Mouse (Mus musculus) CD8-positive naive resting alpha-beta T cell, adult 2 months (primary cell): ENCODE results near the gene Ifrd2.

Experiments
- DNase-seq, 2 experiments: peaks; one replicate each; pipeline ENCODE4 v3.0.0; 2022; ENCODE audit warnings: low read depth in 2 of 2, low spot score in 2 of 2

Gene Ifrd2

DNA sequence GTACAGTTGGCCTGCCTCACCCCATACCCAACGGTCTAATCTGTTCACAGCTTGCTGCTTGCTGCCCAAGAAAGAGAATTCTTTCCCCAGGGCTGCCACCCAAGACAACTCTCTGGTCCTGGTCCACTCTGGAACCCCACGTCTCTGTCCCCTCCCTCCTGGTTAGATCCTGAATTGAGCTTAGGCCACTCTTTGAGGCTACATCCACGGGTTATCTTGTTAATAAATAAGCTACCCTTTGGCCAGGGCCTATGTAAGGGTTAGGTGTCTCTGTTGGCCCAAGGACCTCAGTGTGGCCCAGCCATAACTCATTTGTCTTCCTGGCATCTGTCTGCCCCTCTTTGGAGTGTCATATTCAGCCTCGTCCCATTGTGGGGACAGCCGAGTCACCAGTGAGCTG is 10.9 kb downstream of the Ifrd2 start:
- DNase-seq = no peak

DNA sequence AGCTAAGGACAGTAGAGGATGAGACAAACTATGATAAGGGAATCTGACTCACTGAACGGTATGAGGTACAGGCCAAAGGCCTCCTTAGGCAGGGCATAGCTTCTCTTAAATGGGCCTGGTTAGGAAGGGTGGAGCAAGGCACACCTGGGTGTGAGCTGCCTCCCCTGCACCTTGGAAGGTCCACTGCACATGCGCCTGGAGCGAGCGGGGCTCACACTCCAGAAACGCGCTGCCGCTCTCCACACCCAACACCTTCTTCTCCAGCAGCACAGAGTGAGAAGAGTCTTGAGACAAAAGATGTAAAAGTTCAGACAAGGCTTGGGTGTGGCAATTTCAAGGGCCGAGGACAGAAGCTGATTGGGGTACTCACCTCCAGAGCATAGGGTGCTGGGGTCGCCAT is 12.0 kb downstream of the Ifrd2 start:
- no peak for DNase-seq

DNA sequence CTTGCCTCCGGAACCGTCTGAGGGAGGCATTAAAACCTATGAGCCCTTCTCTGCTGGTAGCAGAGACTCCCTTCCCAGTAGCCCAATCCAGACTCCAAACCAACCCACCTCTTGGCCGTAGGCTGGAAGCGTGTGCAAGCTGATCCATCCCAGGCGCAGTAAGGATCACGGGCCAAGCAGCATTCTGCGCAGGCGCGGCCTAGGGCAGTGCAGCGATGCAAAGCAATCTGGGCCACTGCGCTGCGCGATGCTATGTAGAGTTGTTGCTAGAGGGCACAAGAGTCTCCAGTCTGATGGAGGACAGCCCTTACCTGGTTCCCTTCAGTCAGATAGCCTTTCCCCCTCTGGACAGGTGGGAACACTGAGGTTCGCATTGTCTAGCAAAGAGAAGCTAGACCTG is 12.4 kb downstream of the Ifrd2 start:
- no peak for DNase-seq

DNA sequence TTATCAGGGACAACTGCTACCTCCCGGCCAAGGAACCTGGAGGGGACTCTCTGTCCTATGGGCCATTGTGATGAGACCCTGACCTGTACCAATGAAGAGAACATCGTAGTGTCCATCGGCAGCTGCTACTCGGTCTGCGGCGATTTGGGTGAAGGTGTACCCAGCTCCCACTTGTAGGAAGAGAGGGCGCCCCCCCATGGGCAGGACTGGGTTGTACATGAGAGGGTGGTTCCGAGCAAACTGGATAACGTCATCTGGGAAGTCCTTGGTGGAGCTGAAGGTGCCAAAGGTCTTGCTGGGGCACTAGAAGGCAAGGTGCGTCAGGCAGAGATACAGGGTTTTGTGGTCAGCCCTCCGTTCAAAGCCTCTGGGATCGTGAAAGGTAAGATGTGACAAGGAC is 13.3 kb downstream of the Ifrd2 start:
- DNase-seq = no peak

DNA sequence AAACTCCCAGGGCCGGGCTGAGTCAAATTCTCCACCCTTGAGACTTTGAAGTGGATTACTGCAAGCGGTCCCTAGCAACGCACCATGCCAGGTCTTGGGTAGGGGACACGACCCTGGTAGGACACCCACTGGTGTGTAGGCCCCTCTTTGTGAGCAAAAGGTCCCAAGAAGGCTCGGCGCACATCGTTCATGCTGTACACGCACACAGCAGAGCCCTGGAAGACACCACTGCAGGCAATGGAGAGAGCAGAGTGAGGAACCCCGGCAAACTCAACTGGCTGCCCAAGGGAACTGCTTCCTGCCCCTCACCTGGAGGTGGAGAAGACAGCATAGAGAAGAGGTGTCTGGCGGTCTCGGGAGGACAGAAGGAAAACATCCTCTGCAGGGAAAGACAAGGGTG is 13.8 kb downstream of the Ifrd2 start:
- no peak for DNase-seq

DNA sequence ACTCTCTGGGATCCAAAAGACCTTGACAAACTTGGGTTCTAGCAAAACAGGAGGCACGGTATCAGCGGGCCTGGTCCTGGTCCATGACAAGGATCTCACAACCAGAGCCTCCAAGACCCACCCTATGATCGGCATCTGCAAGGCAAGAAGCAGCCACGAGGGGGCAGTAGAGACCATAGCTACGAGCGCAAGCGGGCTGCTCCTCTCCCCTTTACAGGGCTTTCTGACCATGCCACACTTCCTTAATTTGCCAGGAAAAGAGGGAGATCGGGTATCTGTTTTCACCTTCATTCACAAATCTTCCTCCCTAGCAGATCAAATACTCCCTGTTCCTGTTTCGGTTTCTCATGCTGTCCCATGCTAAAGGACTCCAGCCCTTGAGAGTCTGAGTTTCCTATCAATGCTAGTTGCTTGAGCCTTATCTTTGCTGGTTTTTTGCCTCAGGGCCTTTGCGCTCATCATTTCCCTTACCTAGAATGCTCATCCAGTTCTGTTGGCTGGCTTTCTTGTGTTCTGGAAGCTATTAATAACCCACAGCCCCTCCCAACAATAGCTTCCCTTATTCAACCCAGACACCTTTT is 14.7 kb downstream of the Ifrd2 start:
- DNase-seq = peak; percentile 89 to 90

DNA sequence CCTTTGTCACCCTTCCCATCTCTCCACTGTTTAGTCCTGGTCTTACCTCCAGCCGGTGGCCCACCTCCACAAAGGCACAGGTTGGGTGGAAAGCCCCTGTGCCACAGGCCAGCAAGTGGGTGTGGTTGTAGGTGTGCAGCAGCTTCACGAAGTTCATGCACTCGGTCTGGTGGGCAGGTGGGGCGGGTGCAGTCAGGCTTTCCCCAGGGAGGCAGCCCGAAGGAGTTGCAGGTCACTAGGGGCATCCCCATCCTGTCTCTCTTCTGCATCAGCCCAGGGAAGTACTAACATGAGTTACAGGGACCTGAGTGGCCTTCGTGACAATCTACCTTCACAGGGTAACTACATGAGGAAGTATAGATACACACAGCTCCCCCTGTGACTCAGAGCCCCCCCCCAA is 15.8 kb downstream of the Ifrd2 start:
- DNase-seq = no peak

DNA sequence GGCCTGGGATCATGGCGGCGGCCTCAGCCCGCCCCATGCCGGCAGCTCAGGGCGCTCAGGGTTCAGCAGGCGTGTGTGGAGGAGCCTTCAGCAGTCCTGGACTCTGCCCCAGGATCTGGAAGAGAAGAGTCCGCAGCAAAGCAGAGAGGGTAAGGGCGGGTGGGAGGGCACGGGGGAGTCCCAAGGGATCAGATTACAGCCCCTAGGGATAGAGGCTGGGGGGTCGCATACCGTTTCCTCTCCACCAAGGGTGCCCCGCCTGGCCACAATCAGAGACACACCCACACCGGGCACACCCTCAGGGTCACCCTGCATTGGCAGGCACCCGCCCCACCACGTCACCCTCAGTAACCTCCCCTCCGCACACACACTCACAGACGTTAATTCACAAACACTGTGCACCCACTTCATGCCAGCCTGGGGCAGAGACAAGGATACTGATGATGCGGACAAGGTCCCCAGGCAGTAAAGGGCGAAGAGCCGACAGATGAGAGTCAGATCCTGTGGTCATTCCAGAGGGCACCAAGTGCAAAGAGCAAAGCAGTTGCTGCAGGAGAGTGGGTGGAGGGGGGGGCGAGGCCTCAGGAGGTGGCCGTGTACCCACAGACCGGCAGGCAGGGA is 17.7 kb downstream of the Ifrd2 start:
- DNase-seq = no peak

DNA sequence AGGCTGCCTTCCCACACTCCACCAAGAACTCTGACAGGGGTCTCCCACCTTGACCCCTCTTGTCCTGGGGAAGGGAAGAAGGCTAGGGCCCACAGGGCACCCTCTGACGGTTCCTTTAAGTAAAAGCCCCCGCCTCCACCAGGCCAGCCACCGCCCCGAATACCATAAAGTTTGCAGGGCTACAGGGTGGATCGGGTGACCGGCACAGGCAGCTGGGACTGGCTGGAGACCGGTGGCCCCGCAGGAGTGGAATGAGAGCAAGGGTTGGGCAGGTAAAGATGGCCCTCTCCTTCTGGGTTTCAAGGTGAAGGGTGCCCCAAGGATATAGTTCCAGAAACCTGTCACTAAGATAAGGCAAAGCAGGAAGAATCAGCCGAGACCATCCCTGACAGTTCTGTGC is 19.1 kb downstream of the Ifrd2 start:
- no peak for DNase-seq

DNA sequence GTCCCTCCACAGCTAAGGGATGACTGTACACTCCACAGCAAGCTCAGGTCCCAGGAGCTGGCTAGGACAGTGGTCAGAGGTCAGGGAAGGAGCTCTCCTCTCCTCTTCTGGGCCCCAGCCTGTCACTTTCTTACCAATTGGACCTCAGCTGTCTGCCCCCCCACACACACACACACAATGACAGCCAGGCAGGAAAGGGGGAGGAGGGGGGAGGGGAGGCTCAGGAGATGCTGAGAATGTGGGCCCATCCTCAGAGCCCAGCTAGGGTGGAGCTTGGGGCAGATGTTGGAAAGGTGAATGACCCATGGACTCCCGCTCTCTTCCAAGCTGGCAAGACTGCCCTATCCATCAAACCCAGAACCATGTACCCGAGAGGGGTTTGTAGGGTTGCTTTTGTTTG is 19.6 kb downstream of the Ifrd2 start:
- no peak for DNase-seq

DNA sequence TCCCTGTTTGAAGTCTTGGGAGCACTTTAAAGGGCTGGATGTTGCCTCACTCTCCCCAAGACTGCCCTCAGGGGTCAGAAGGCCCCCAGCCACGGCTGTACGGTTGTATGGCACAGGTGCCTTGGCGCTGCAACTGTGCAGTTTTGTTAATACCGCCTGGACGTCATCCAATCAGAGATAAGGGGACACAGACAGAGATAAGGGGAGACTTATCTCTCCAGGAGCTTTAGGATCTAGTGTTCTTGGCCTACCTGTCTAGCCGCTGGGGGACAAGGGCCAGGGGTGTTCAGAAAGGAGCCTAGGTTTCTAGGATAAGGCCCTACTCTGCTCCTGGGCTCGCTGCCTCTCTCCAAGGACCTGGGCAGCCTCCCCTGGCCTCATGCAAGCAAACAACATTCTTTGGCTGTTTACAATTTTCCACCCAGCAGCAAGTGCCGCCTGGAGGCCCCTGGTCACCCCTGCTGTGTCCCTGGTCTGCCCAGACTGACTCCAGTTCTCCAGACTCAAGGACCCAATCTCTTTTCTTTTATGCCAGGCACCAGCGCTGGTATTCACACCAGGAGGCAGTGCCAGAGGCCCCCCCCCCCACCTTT is 20.3 kb downstream of the Ifrd2 start:
- DNase-seq = no peak

DNA sequence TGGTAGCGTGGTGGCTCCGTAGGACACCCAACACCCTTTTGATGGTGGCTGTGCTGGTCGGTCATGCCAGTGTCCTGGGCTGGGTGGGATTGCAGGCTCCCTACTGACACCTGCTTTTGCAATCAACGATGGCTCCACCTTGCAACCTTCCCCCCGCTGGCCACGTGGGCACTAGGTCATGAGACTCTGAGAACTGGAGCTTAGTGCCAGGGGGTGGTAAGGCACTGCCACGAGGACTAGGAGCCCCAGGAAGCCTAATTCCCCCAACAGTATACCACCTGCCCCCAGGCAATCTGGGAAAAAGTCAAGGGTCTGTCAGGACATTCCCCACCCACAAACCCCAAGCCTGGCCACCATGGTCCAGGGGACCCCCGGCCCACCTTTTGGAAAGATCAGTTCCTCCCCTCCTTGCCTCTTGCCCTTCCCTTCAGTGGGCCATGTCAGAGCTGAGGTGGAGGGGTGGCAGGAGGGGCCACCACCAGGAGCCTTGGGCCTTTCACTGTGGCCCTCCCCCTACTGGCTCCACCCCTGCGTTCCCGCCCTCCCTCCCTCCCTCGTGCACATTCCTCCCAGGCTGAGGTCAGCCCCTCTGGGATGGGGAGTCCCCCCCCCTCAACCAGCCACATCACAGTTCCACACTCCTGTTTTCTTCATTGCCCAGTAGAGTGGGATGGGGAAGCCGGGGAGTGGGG is 21.4 kb downstream of the Ifrd2 start, which contains the start of gene Sema3b:
Gene Sema3b (minus strand): TSS at position 489 of the 692 bp plus-strand sequence.
- DNase-seq = no peak

DNA sequence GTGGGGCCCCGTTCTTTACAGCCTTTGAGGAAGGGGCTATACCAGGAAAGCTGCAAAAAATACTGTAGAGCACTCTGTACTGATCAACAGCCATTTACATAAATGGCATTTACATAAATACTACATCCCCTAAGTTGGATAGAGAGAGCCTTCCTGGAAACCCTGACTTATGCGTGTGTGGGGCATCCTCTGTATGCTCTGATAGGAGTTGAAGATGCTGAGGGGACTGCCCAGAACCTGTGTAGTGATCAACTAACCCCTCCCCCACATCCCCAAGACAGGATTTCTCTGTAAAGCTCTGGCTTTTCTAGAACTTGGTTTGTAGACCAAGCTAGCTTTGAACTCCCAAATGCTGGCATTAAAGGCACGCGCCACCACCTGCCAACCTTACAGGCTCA is 22.0 kb downstream of the Ifrd2 start:
- no peak for DNase-seq

DNA sequence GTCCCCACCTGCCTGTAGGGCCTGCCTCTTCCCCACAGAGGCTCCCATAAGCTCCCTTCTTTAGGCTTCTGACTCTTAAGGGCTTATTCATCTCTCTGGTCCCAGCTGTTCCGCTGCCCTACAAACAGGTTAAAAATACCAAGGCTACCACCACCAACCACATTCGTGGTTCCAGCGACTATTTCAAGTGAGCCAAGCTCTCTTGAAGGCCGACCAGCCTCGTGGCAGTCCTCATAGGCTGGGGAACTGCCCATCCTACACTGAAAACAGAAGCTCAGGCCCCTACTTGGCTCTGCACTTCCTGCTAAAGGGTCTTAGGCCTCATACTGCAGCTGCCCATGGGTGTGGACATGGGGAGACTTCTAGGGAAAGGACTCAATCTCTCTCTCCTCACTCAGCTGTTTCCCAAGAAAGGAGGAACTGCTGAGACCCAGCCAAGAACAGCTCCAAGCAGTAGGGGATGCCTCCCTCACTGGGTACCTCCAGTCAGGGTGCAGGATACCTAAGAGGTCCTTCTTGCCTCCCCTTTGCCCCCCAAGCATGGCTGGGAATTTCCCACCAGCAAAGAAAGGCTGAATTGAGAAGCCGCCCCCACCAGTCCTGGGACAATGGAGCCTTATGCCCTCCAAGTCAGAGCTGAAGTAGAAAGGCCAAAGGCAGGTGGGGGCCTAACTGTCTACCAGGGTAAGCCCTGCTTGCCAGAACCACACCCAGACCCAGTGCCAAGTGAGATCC is 24.2 kb downstream of the Ifrd2 start:
- no peak for DNase-seq

DNA sequence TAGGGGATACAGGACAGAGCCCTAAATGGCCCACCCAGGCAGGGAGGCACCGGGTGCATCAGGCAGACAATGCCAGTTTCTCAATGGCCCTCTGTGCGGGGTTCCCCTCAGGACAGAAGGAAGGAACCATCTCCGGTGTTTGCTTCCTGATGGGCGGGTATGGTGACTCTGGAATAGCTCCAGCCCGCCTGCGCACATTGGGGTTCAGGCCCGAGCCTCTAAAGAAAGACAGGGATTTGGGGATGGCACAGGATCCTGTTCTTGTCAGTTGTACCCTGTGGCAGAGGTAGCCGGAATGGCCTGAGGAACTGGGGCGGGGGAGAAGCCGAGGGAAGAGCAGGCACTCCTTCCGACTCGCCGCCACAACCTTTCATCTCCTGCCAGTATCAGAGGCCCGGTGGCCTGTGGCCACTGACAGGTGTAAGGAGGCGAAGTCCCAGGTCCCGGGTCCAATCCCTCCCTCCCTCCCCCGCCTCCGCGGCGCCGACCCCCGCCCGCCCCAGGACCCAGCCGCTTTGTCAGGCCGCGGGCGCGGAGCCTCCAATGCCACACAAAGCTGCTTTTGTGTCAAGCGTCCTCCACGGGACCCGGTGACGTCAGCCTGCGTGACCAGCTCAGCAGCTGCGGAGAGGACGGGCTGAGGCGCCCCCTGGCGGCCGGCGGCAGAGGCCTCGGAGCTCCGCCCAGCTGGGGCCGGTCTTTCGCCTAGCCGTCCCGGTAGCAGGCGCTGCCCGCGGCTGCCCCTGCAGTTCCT is 24.9 kb downstream of the Ifrd2 start:
- peak; percentile 95 to 96 for DNase-seq

DNA sequence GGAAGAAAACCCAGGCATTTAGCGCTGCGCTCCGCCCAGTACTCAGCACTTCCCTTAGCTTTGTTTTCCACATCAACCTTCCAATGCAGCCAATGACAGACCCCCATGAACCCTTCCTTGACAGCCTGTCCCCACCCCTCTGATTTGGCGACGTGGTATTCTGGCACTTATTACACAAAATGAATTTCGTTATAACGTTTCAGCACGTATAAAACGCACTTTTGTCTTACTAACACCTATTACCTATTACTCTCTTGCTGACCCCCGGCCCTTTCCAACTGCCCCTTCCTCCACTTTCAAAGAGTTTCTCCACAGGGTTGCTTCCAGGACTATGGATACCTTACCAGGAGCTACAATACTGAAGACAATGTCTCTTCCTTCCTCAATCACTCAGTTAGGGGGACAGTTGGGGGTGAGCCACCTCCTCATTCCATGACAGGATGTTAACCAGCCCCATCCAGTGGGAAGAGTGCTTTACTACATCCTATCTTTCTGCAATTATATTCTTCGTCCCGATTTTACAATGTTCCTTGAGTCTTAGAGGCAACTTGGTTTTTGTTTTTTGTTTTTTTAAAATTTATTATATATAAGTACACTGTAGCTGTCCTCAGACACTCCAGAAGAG is 25.6 kb downstream of the Ifrd2 start:
- DNase-seq = no peak

DNA sequence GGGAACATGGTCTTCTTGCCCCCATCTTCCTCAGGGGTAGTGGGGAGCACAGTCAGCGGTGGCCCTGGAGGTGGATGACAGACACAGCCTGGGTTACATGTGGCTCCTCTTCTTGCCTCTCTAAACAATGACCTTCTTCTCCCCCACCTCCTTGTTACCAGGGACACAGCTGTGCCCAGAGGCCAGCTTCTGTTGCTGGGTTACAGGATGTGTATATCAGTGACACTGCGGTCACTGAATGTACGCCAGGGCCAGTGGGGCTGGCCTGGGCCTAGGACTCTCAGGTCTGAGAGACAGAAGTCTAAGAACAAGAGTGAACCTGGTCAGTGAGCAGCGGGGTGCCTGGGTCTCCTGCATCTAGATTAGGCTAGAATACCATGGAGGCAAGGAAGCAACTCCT is 27.6 kb downstream of the Ifrd2 start:
- DNase-seq = no peak

DNA sequence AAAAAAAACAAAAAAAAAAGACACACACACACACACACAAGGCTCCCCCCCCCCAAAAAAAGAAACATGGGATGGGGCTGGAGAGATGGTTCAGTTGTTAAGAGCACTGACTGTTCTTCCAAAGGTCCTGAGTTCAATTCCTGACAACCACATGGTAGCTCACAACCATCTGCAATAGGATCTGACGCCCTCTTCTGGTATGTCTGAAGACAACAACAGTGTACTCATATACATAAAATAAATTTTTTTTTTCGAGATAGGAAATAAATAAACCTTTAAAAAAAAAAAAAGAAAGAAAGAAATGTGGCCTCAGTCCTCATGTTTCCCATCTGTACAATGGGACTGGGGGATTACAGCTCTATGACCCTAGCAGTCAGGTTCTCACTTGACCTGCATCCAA is 30.0 kb downstream of the Ifrd2 start:
- DNase-seq = no peak

DNA sequence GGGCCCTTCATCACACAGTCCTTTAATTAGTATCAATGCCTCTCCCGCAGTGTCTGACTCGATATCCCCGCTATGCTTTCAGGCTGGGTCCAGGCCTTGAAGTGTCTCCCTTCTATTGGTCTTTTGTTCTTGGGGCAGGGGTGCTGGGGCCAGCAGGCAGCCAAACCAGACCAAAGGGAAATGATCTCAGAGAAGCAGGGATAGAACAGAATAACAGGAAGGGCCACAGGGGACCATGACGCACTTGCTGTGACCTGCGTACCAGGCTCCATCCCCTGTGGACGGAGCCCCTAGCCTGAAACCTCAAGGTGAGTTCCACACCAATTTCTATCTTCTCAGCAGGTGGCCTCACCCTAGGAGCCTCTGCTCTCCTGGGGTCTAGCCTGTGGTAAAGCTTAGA is 30.7 kb downstream of the Ifrd2 start:
- no peak for DNase-seq

DNA sequence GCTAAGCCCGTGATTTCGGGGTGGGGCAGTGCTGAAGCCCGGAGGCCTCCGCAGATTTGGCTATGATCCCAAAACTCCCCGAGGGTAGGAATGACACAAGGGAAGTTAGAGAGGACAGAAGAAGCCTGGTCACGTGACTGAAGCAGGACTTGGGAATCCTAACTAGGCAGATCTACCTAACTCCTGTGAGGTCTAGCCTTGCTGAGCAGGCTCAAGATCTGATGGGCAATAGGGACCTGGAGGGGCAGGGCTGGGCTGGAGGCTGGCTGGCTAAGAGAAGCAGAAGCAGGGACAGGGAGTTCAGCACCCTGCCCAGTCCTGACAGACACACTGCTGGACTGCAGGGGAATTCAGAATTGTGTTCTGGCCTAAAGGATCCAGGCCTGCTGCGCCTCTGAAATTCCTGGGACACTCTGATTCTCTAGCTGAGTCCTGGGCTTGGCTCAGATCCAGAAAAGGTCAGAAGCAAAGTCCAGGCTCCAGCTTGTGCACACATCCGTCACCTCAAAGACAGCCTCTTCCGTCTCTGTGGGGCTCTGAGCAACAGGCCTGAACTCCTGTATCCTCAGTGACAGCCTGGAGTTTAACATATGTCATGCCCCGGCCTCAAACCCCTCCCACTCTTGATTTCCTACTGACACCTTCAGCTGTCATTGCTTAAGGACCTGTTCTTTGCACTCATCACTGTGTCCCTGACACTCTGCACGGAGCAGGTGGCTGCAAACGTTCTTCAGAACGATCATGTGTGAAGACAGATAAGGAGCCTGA is 31.5 kb downstream of the Ifrd2 start:
- no peak for DNase-seq
